Mouse (Mus musculus) neural tube, embryonic 13.5 days (tissue): ENCODE results near the gene Ube2h. TPM values are rescaled to one million over a fixed set of nuclear protein-coding genes. Genes with fewer than 3 reads are reported as not detected.

Source experiments
- ATAC-seq: fragments of 200-750 bp; cut with Nextera tagmentation; 2 replicates; pipeline ENCODE4 v1.8.0; 2017; ENCODE audit warnings: low read depth, mild to moderate bottlenecking, moderate TSS enrichment, moderate library complexity
- H3K27ac ChIP-seq: fragments of 300-500 bp; sonication (generic); replicated peaks from 2 replicates; pipeline ENCODE4 v1.5.1; 2015; ENCODE audit warnings: moderate library complexity, mild to moderate bottlenecking, inconsistent platforms
- H3K27me3 ChIP-seq: fragments of 300-500 bp; sonication (generic); 2 replicates; pipeline ENCODE4 v1.6.1; 2015; ENCODE audit warnings: mild to moderate bottlenecking, inconsistent platforms
- H3K36me3 ChIP-seq: fragments of 300-500 bp; sonication (generic); 2 replicates; pipeline ENCODE4 v1.6.1; 2015; ENCODE audit warnings: mild to moderate bottlenecking, inconsistent platforms
- H3K4me1 ChIP-seq: fragments of 300-500 bp; sonication (generic); replicated peaks from 2 replicates; pipeline ENCODE4 v1.6.1; 2015; ENCODE audit warnings: inconsistent platforms
- H3K4me2 ChIP-seq: fragments of 300-500 bp; sonication (generic); 2 replicates; pipeline ENCODE4 v1.6.1; 2015; ENCODE audit warnings: inconsistent platforms, mild to moderate bottlenecking, moderate library complexity
- H3K4me3 ChIP-seq: fragments of 300-500 bp; sonication (generic); 2 replicates; pipeline ENCODE4 v1.5.1; 2015; ENCODE audit warnings: mild to moderate bottlenecking, inconsistent platforms
- H3K9ac ChIP-seq: fragments of 300-500 bp; sonication (generic); 2 replicates; pipeline ENCODE4 v1.6.1; 2015; ENCODE audit warnings: moderate library complexity, mild to moderate bottlenecking, inconsistent platforms
- H3K9me3 ChIP-seq: fragments of 300-500 bp; sonication (generic); 2 replicates; pipeline ENCODE4 v1.6.1; 2016; ENCODE audit warnings: inconsistent platforms
- WGBS: fragments of 180-500 bp; shearing (Covaris S2); methylation state at CpG from one replicate; pipeline ENCODE4 v1.1.7; 2015; 5-methylcytosine and 5-hydroxymethylcytosine counted together
- microRNA counts: library from miRNA; unstranded; fragments of <30 nt; microRNA quantifications from one replicate; lab custom pipeline; 2016
- microRNA-seq: library from miRNA; unstranded; fragments of <30 nt; microRNA quantifications from one replicate; pipeline ENCODE4, GENCODE M21; 2016
- polyA plus RNA-seq: library from polyadenylated mRNA; unstranded; fragments of >200 nt; fragmentation: Nextera tagmentation; extraction: Ambion mirVana; gene quantifications from 2 replicates; pipeline ENCODE4 v1.2.1, GENCODE M21; 2015

Ube2h gene
- polyA plus RNA-seq, 1 experiment from 2014 or later = 65.8 TPM

DNA sequence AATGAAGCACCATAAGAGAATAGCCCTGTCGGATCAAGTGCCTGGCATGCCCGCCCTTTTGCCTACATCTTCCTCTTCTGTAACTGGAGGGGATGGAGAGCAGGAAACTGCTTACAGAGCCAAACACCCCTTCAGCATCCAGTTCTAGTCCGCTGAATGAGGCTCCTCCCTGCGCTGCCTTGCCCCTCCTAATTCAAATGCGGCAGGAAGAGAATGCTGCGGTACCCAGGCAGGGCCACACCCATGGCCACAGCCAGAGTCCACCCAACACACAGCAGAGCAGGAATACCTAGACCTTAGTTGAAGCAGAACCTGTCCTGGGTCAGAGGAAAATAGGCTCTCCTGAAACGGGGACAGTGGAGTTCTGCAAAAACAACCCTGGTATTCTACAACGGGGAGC, 133.1 kb downstream of the Ube2h start:
- Histone ChIP-seq H3K9me3 (no peaks in the 10 kb centered on the region), H3K4me2 (peak overlapping the region; percentile 43), H3K4me3 (peak overlapping the region; percentile 35), H3K36me3 (no peaks in the 10 kb centered on the region), H3K27ac (no peak overlapping the region; the same call in 1 of the 2 replicates), H3K27me3 (peaks cover 87% of the 10 kb centered on the region), H3K4me1 (peaks cover 58% of the 10 kb centered on the region), H3K9ac (peak overlapping the region; percentile 59)
- 13% methylated on average over 8 of the region's 8 CpGs for WGBS
- ATAC-seq = no peak

DNA sequence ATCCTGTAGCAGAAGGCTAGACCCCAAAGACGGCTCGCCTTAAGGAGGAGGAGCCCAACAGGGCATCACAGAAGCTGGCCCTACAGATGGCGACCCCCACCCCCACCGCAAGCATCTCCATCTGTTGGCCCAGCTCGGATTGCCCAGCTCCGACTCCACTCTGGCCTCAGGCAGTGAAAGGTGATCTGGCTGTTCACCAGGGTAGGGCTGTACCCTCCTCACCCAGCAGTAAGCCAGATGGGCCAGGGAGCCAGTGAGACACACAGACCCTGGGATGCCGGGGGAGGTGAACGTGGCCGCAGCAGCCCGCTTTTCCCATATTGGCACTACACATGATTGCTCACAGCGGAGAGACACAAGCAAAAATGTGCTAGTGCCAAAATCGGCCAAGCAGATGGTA, 135.2 kb downstream of the Ube2h start:
- H3K4me1 ChIP-seq = peaks cover 37% of the 10 kb centered on the region
- H3K9ac ChIP-seq = no peak overlapping the region
- no peaks in the 10 kb centered on the region for H3K36me3 ChIP-seq
- peak overlapping the region; percentile 43 for H3K4me2 ChIP-seq
- peaks cover 66% of the 10 kb centered on the region for H3K27me3 ChIP-seq
- WGBS = 48% methylated on average over 12 of the region's 12 CpGs
- H3K27ac ChIP-seq = no peak overlapping the region
- 0 out of 2 replicates have a peak, but pooled peaks have one; percentile 33 for ATAC-seq
- no peaks in the 10 kb centered on the region for H3K9me3 ChIP-seq
- H3K4me3 ChIP-seq = no peak overlapping the region; the same call in 1 of the 2 replicates

DNA sequence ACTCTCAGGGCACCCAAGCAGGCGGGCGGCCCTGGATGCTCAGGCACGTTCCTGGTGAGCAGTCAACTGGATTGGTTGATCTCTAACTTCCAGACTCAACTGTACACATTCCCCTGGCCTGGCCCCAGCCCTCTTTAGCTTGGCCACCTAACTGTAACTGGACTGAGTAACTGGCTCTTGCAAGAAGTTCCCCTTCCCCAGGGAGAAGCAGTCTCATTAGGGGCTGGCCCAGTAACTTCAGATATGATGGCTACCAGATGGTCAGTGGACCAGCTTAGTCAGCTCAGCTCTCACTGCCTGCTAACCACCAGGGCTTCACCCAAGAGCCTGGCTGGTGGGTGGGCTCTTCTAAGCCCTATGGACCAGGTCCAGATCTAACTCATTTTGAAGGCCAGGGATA, 136.1 kb downstream of the Ube2h start:
- no peak overlapping the region for H3K27ac ChIP-seq
- no peak overlapping the region for H3K4me3 ChIP-seq
- H3K9me3 ChIP-seq = no peaks in the 10 kb centered on the region
- H3K36me3 ChIP-seq = no peaks in the 10 kb centered on the region
- ATAC-seq = no peak
- WGBS = 89% methylated on average over 3 of the region's 3 CpGs
- H3K27me3 ChIP-seq = peaks cover 57% of the 10 kb centered on the region
- H3K4me2 ChIP-seq = 0 out of 2 replicates have a peak overlapping the region, but pooled peaks have one; percentile 43
- peaks cover 28% of the 10 kb centered on the region for H3K4me1 ChIP-seq
- no peak overlapping the region for H3K9ac ChIP-seq

DNA sequence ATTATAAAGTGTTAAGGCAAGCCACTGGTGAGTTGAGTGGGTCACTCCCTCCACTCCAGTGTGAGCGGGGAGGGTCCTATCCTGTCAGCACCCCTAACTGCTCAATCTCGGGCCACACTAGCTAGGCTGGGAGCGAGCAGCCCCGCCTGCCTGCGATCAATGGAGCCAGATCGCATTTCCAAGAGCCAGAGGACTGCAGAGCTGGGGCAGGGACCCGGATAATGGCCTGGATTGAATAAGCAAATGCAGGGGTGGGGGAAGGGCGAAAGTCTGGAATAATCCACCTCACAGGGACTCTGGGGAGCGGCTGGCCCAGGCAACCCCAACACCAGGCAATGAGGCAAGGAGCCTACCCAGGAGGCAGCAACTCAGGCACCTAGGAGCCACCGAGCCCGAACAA, 137.1 kb downstream of the Ube2h start:
- no peak overlapping the region for H3K9ac ChIP-seq
- H3K9me3 ChIP-seq = no peaks in the 10 kb centered on the region
- H3K27ac ChIP-seq = 0 out of 2 replicates have a peak overlapping the region, but pooled peaks have one; percentile 5
- H3K4me1 ChIP-seq = peaks cover 24% of the 10 kb centered on the region
- H3K4me2 ChIP-seq = no peak overlapping the region
- no peak for ATAC-seq
- no peak overlapping the region for H3K4me3 ChIP-seq
- WGBS = 17% methylated on average over 11 of the region's 11 CpGs
- H3K36me3 ChIP-seq = no peaks in the 10 kb centered on the region
- H3K27me3 ChIP-seq = peaks cover 46% of the 10 kb centered on the region

DNA sequence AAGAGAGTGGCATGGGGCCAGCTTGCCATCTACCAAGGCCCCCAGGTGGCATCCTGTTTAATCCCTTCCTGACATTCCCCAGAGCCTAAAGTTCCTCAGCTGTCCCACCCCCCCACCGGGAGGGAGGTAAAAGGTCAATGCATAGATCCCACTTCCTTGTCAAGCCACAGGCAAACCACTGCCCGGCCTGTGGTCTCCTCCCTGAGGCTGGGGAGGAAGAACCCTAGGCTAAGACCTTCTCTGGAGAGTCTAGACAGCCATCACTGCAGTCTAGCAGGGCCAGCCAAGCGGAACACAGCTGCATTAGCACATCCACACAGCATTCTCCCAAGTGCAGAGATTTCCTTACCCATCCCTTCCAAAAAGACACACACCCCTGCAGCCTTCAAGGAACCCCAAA, 138.0 kb downstream of the Ube2h start:
- H3K9me3 ChIP-seq = no peaks in the 10 kb centered on the region
- peaks cover 38% of the 10 kb centered on the region for H3K27me3 ChIP-seq
- no peaks in the 10 kb centered on the region for H3K36me3 ChIP-seq
- 56% methylated on average over 3 of the region's 3 CpGs for WGBS
- no peak overlapping the region for H3K9ac ChIP-seq
- H3K4me2 ChIP-seq = no peak overlapping the region
- no peak for ATAC-seq
- no peak overlapping the region for H3K27ac ChIP-seq
- no peak overlapping the region for H3K4me3 ChIP-seq
- H3K4me1 ChIP-seq = peaks cover 24% of the 10 kb centered on the region

DNA sequence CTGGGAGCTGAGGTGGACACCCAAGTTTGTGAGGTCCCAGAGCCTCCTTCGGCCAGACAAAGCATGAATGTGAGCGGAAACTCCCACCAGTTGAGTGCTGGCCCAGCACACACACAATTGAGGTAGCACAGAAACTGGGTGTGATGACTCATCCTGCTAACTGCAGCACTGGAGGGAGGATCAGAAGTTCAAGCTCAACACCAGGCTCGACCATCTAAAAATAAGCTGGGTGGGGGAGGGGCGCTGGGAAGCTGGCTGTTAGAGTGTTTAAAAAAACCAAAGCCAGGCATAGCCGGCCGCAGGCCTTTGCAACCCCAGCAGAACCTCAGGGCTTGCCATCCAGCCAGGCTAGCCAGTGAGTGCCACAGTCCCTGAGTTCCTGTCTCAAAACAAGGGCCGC, 142.2 kb downstream of the Ube2h start:
- WGBS = 53% methylated on average over 7 of the region's 7 CpGs
- H3K4me2 ChIP-seq = no peak overlapping the region
- H3K9me3 ChIP-seq = no peaks in the 10 kb centered on the region
- H3K4me3 ChIP-seq = no peak overlapping the region
- no peak overlapping the region for H3K9ac ChIP-seq
- ATAC-seq = no peak
- H3K36me3 ChIP-seq = no peaks in the 10 kb centered on the region
- no peaks in the 10 kb centered on the region; the same call in 1 of the 2 replicates for H3K27me3 ChIP-seq
- no peak overlapping the region for H3K27ac ChIP-seq
- peaks cover 2% of the 10 kb centered on the region for H3K4me1 ChIP-seq

DNA sequence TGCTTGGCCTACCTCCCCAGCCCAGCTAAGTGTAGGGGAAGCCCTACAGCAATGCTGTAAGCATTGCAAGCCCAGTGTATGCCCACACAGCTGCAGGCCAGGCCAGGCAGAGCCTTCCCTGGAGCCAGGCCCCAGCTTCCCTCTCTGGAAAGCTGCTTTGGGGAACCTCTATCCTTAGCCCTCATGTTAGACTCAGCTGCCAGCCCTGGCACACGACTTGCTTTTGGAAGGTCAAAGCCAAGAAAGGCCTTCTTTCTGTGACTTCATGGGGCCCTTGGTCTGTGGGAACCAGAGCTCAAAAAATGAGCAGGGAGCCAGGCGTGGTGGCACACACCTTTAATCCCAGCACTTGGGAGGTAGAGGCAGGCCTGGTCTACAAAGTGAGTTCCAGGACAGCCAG, 142.7 kb downstream of the Ube2h start:
- WGBS = 82% methylated on average over 2 of the region's 2 CpGs

More for the DNA sequence above, 142.7 kb downstream of the Ube2h start:
- Histone ChIP-seq H3K9me3 (no peaks in the 10 kb centered on the region), H3K27me3 (no peaks in the 10 kb centered on the region; the same call in 1 of the 2 replicates), H3K27ac (no peak overlapping the region), H3K4me2 (no peak overlapping the region), H3K4me1 (no peaks in the 10 kb centered on the region; the same call in 1 of the 2 replicates), H3K9ac (no peak overlapping the region), H3K4me3 (no peak overlapping the region), H3K36me3 (no peaks in the 10 kb centered on the region)
- no peak for ATAC-seq

MicroRNAs encoded within 50 kb of the gene (microRNA counts, 519-probe panel; counts per million panel counts)
- microRNA mmu-miR-182 (lab: Ali Mortazavi, UCI) = 4,142 counts per million, percentile 69 among the panel's probes with 10 or more counts
- 5,088 counts per million, percentile 88 among the panel's probes with 10 or more counts for microRNA mmu-miR-183 (lab: Ali Mortazavi, UCI)
- microRNA mmu-miR-96 (lab: Ali Mortazavi, UCI) = 5,515 counts per million, percentile 92 among the panel's probes with 10 or more counts

Small RNA genes lying within 50 kb of the gene (microRNA-seq; reads per million reads assigned to microRNA genes)
- 15,642 reads per million, percentile 97 among the genes with 10 or more reads in this experiment for gene Mir182
- gene Mir183 = 12,943 reads per million, percentile 97 among the genes with 10 or more reads in this experiment
- gene Mir96 = 4,495 reads per million, percentile 92 among the genes with 10 or more reads in this experiment

Other genes with a start within 250 kb of the Ube2h start
- 59.0 and 59.6 TPM in 2 replicates for gene Zc3hc1, start 86.5 kb upstream of the Ube2h start, polyA plus RNA-seq
- 27.8 and 31.4 TPM in 2 replicates for gene Klhdc10, start 97.3 kb upstream of the Ube2h start, polyA plus RNA-seq
- gene Tmem209, start 205.2 kb upstream of the Ube2h start, polyA plus RNA-seq = 28.3 and 28.4 TPM in 2 replicates
- not detected in 2 replicates for gene Ssmem1, start 205.3 kb upstream of the Ube2h start, polyA plus RNA-seq
- 6.2 and 7.8 TPM in 2 replicates for gene Cpa2, start 237.0 kb upstream of the Ube2h start, polyA plus RNA-seq